In the genomic region with DNA sequence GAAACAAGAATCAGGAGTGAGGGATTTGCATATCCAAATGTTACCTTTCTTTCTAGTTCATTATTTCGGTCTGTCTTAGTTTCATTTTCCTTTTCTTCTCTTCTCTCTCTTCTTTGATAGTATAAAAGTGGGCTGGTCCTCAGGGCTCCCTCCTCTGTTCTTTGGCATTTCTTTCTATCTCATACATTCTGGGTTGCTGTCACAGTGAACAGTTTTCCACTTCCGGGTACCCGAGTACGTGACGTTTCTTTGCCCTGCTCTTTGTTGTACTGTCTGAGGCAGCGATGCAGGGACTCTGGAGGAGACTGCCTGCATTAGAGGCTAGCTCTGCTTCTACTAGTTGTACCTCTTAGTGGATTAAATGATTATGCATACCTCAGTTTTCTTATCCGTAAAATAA, we compare ENCODE assay signal across 14 mouse cellular contexts.
"Had no signal": no experiment of that assay in that cellular context is flagged by ENCODE, and none has a peak within 500 bp of the region (broad histone marks: within the 10 kb centered on the region; RNA-seq: fewer than 3 reads in every experiment).

No protein-coding gene starts in this region.

- H3K27me3 ChIP-seq: liver, embryonic 15.5 days; lung, embryonic 15.5 days; midbrain, embryonic 12.5 days; neural tube, embryonic 12.5 days; stomach, embryonic 15.5 days had no signal

- H3K9me3 ChIP-seq: liver, embryonic 15.5 days; lung, embryonic 15.5 days; midbrain, embryonic 10.5 days; midbrain, embryonic 12.5 days; neural tube, embryonic 12.5 days; stomach, embryonic 15.5 days had no signal

- ATAC-seq: midbrain, embryonic 16.5 days had no signal

- H3K4me2 ChIP-seq: liver, embryonic 15.5 days; lung, embryonic 15.5 days; midbrain, embryonic 12.5 days; neural tube, embryonic 12.5 days; stomach, embryonic 15.5 days had no signal

- H3K27ac ChIP-seq: liver, embryonic 15.5 days; lung, embryonic 15.5 days; midbrain, embryonic 10.5 days; midbrain, embryonic 12.5 days; neural tube, embryonic 12.5 days; stomach, embryonic 15.5 days; stomach, postnatal 0 days had no signal

- H3K4me1 ChIP-seq: liver, embryonic 15.5 days; lung, embryonic 15.5 days; midbrain, embryonic 10.5 days; midbrain, embryonic 12.5 days; neural tube, embryonic 12.5 days; stomach, embryonic 15.5 days had no signal

- H3K4me3 ChIP-seq: liver, embryonic 15.5 days; lung, embryonic 15.5 days; midbrain, embryonic 10.5 days; midbrain, embryonic 12.5 days; myocyte; neural tube, embryonic 12.5 days; stomach, embryonic 15.5 days had no signal

- DNase-seq: midbrain, embryonic 14.5 days; right cerebral cortex, postnatal 14 days; thymus, adult 2 months; thymus, postnatal 25 days; thymus, postnatal 4 days had no signal

- H3K9ac ChIP-seq: liver, embryonic 15.5 days; lung, embryonic 15.5 days; midbrain, embryonic 12.5 days; neural tube, embryonic 12.5 days; stomach, embryonic 15.5 days had no signal
